Mouse (Mus musculus): ENCODE results near the gene Anks6. TPM values are rescaled to one million over a fixed set of nuclear protein-coding genes. Genes with fewer than 3 reads are reported as not detected.

Gene Anks6
- polyA plus RNA-seq, 2 experiments: 0.05 to 0.23 TPM

DNA sequence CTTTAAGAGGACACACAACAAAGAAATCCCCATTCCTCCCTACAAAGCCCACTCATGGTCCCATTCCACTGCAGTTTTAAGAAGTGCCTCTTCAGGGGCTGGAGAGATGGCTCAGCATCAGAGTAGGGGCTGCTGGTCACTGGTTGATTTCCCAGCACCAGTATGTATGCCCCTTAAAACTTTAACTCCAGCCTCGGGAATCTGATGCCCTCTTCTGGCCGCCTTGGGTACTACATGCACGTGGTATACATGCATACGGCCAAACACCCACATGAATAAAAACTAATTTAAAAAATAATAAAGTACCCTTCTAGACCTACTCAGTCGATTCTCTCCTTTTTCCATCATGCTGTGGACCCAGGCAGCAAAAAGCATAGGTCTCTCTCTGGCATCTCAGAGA is 36.7 kb downstream of the Anks6 start:
- 7% methylated on average over 5 of the region's 5 CpGs for WGBS (ENCODE audit: insufficient replicate concordance)
- Histone ChIP-seq H3K4me1 (replicated peaks; ENCODE audit: control insufficient read depth in 2 of 2, insufficient read depth in 2 of 2, low read length in 1 of 2) (no peaks in the 10 kb centered on the region), H3K36me3 (replicated peaks; ENCODE audit: control insufficient read depth, insufficient read depth, low read depth) (no peaks in the 10 kb centered on the region), H3K9ac (replicated peaks) (no peak overlapping the region), H3K4me3 (ENCODE audit: insufficient read depth in 1 of 2, low read depth in 2 of 2, low read length in 2 of 2) (no peak overlapping the region), H3K4me2 (ENCODE audit: low read depth) (no peak overlapping the region), H3K9me3 (ENCODE audit: control insufficient read depth, low read length) (no peaks in the 10 kb centered on the region), H3K27me3 (ENCODE audit: control insufficient read depth, insufficient read depth, low read length) (no peaks in the 10 kb centered on the region; the same call in 1 of the 2 replicates), H3K27ac (no peak overlapping the region)
- ATAC-seq (ENCODE audit: insufficient read depth) (no peak), DNase-seq (ENCODE audit: low read depth in 3 of 3, low spot score in 3 of 3) (no peak)
- no peak for TF ChIP-seq EP300 (IDR thresholded peaks at IDR 0.05; ENCODE audit: low read depth)
- TF ChIP-seq CTCF (IDR thresholded peaks at IDR 0.05; ENCODE audit: low read depth): peak; percentile 80

DNA sequence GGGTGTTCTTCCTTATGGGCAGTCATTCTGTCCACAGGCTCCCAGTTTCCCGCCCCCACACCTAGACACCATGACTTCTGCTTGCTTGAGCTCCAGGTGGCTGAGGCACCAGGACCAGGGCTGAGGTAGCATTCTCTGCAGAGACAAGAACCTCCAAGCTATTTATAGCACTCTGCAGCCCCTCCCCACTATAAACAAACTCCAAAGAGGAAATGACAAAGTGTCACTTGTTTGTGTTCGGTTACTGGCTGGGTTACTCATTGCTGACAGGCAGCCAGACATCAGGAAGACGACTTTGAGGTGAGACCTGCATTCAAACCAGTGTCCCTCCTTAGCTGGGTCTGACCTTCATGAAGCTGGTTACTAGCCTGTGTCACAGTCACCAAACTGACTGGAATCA is 42.1 kb downstream of the Anks6 start:
- no peak for ATAC-seq (ENCODE audit: insufficient read depth)

GRCm38 (mm10) chr4:47012476-47012875 is 44.8 kb downstream of the Anks6 start:
- ATAC-seq (ENCODE audit: insufficient read depth) (no peak), DNase-seq (ENCODE audit: low read depth in 3 of 3, low spot score in 3 of 3) (no peak)
- Histone ChIP-seq H3K4me1 (replicated peaks; ENCODE audit: control insufficient read depth in 2 of 2, insufficient read depth in 2 of 2, low read length in 1 of 2) (peaks cover 0 to 11% of the 10 kb centered on the region in 2 experiments; a peak in 2 of 4 replicates), H3K27ac (no peak overlapping the region), H3K27me3 (ENCODE audit: control insufficient read depth, insufficient read depth, low read length) (no peaks in the 10 kb centered on the region), H3K9ac (replicated peaks) (no peak overlapping the region), H3K36me3 (replicated peaks; ENCODE audit: control insufficient read depth, insufficient read depth, low read depth) (no peaks in the 10 kb centered on the region), H3K4me2 (ENCODE audit: low read depth) (no peak overlapping the region), H3K9me3 (ENCODE audit: control insufficient read depth, low read length) (no peaks in the 10 kb centered on the region), H3K4me3 (ENCODE audit: insufficient read depth in 1 of 2, low read depth in 2 of 2, low read length in 2 of 2) (no peak overlapping the region)
- WGBS (ENCODE audit: insufficient replicate concordance): 61% methylated on average over 10 of the region's 10 CpGs
- TF ChIP-seq CTCF (IDR thresholded peaks at IDR 0.05; ENCODE audit: low read depth) (no peak), EP300 (IDR thresholded peaks at IDR 0.05; ENCODE audit: low read depth) (no peak)

More for the DNA sequence above, 42.1 kb downstream of the Anks6 start:
- Histone ChIP-seq H3K36me3 (replicated peaks; ENCODE audit: control insufficient read depth, insufficient read depth, low read depth) (no peaks in the 10 kb centered on the region), H3K4me2 (ENCODE audit: low read depth) (no peak overlapping the region), H3K4me3 (ENCODE audit: insufficient read depth in 1 of 2, low read depth in 2 of 2, low read length in 2 of 2) (no peak overlapping the region), H3K27ac (no peak overlapping the region), H3K9me3 (ENCODE audit: control insufficient read depth, low read length) (no peaks in the 10 kb centered on the region), H3K9ac (replicated peaks) (no peak overlapping the region), H3K27me3 (ENCODE audit: control insufficient read depth, insufficient read depth, low read length) (no peaks in the 10 kb centered on the region), H3K4me1 (replicated peaks; ENCODE audit: control insufficient read depth in 2 of 2, insufficient read depth in 2 of 2, low read length in 1 of 2) (peaks cover 0 to 11% of the 10 kb centered on the region in 2 experiments; a peak in 2 of 4 replicates)
- TF ChIP-seq CTCF (IDR thresholded peaks at IDR 0.05; ENCODE audit: low read depth) (no peak), EP300 (IDR thresholded peaks at IDR 0.05; ENCODE audit: low read depth) (no peak)
- WGBS (ENCODE audit: insufficient replicate concordance): 10% methylated on average over 3 of the region's 3 CpGs
- DNase-seq (ENCODE audit: low read depth in 3 of 3, low spot score in 3 of 3): no peak

DNA sequence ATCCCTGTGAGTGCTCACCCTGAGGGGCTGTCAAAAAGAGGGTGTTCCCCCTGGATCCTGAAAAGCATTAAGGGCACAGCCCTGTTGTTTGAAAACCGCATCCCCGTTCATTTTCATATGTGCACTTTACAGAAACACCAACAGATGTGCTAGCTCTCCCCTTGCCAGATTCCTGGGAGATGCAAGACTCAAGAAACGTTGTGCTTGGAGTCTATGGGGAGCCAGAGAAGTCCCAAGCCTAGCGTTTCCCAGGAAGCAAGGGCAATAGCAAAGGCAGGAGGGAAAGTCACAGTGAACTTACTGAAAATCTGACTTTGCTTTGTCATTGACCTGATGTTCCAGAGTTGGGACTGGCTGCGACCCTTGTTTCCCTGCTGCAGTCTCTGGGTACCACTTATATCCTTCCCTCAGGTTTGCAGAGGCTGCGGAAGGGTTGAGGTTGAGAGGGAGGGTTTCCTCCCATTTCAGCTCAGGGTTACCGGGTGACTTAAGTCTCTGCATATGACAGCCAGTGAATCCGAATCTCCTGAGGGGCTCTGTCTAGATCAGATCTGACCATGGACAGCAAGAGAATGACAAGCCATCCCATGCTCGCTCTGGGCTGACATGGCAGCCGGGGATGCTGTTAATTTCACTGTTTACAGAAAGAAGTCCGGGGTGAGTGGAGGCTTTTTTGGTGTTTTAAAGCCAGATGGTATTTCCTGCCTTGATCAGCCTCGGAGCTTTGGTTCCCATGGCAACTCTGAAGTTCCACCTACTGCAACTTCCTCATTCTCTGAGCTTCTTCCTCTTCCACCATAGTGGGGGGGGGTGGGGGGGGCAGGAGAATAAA is 46.6 kb downstream of the Anks6 start:
- H3K27ac ChIP-seq: no peak overlapping the region

GRCm38 (mm10) chr4:47000626-47001395 is 56.4 kb downstream of the Anks6 start:
- no peaks in the 10 kb centered on the region for H3K27me3 ChIP-seq (ENCODE audit: control insufficient read depth, insufficient read depth, low read length)
- H3K36me3 ChIP-seq (replicated peaks; ENCODE audit: control insufficient read depth, insufficient read depth, low read depth): no peaks in the 10 kb centered on the region
- no peak overlapping the region for H3K9ac ChIP-seq (replicated peaks)
- TF ChIP-seq CTCF (IDR thresholded peaks at IDR 0.05; ENCODE audit: low read depth) (peak; percentile 32), EP300 (IDR thresholded peaks at IDR 0.05; ENCODE audit: low read depth) (no peak)
- no peaks in the 10 kb centered on the region for H3K4me1 ChIP-seq (replicated peaks; ENCODE audit: control insufficient read depth in 2 of 2, insufficient read depth in 2 of 2, low read length in 1 of 2)
- H3K9me3 ChIP-seq (ENCODE audit: control insufficient read depth, low read length): no peaks in the 10 kb centered on the region
- 36% methylated on average over 8 of the region's 8 CpGs for WGBS (ENCODE audit: insufficient replicate concordance)
- H3K4me2 ChIP-seq (ENCODE audit: low read depth): no peak overlapping the region
- ATAC-seq (ENCODE audit: insufficient read depth): no peak
- H3K27ac ChIP-seq: no peak overlapping the region
- no peak for DNase-seq (ENCODE audit: low read depth in 3 of 3, low spot score in 3 of 3)
- H3K4me3 ChIP-seq (ENCODE audit: insufficient read depth in 1 of 2, low read depth in 2 of 2, low read length in 2 of 2): no peak overlapping the region

More for the DNA sequence above, 46.6 kb downstream of the Anks6 start:
- H3K27me3 ChIP-seq (ENCODE audit: control insufficient read depth, insufficient read depth, low read length): no peaks in the 10 kb centered on the region
- H3K9me3 ChIP-seq (ENCODE audit: control insufficient read depth, low read length): no peaks in the 10 kb centered on the region
- no peak overlapping the region for H3K4me3 ChIP-seq (ENCODE audit: insufficient read depth in 1 of 2, low read depth in 2 of 2, low read length in 2 of 2)
- TF ChIP-seq CTCF (IDR thresholded peaks at IDR 0.05; ENCODE audit: low read depth) (no peak), EP300 (IDR thresholded peaks at IDR 0.05; ENCODE audit: low read depth) (no peak)
- DNase-seq (ENCODE audit: low read depth in 3 of 3, low spot score in 3 of 3) (peak in 2 of 3 experiments; percentile 18 to 20), ATAC-seq (ENCODE audit: insufficient read depth) (no peak)
- 17% methylated on average over 12 of the region's 12 CpGs for WGBS (ENCODE audit: insufficient replicate concordance)
- H3K4me2 ChIP-seq (ENCODE audit: low read depth): no peak overlapping the region; the same call in 1 of the 2 replicates
- H3K9ac ChIP-seq (replicated peaks): no peak overlapping the region
- H3K36me3 ChIP-seq (replicated peaks; ENCODE audit: control insufficient read depth, insufficient read depth, low read depth): no peaks in the 10 kb centered on the region
- peaks cover 0 to 11% of the 10 kb centered on the region in 2 experiments; a peak in 2 of 4 replicates for H3K4me1 ChIP-seq (replicated peaks; ENCODE audit: control insufficient read depth in 2 of 2, insufficient read depth in 2 of 2, low read length in 1 of 2)
